Mouse (Mus musculus) spleen, postnatal 36 days (tissue): ENCODE results near the gene Prkci.

Source experiments
- DNase-seq, 2 experiments: peaks; one replicate each; pipeline ENCODE4 v3.0.0; 2022; ENCODE audit warnings: low spot score in 2 of 2, mixed read lengths in 1 of 2

The Prkci gene

GRCm38 (mm10) chr3:31083507-31084245 lies 88.1 kb downstream of the Prkci start:
- peak; percentile 57 to 69 for DNase-seq

DNA sequence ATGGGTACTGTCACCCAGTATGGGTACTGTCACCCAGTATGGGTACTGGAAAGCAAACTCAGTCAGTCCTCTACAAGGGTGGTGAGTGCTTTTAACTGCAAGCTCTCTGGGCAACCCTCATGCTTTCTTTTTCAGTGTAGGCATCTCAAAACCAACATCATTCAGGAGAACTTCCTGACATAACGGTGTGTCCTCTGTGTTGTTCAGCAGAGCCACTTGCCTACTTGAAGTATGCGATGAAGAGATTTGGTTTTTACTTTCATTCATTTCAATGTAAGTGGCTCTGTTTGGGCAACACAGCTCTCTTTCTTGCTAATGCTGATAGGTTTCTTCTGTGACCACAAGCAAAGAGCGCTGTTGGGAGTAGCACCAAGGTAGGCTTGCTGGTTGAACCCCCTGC lies 89.5 kb downstream of the Prkci start:
- DNase-seq: no peak

DNA sequence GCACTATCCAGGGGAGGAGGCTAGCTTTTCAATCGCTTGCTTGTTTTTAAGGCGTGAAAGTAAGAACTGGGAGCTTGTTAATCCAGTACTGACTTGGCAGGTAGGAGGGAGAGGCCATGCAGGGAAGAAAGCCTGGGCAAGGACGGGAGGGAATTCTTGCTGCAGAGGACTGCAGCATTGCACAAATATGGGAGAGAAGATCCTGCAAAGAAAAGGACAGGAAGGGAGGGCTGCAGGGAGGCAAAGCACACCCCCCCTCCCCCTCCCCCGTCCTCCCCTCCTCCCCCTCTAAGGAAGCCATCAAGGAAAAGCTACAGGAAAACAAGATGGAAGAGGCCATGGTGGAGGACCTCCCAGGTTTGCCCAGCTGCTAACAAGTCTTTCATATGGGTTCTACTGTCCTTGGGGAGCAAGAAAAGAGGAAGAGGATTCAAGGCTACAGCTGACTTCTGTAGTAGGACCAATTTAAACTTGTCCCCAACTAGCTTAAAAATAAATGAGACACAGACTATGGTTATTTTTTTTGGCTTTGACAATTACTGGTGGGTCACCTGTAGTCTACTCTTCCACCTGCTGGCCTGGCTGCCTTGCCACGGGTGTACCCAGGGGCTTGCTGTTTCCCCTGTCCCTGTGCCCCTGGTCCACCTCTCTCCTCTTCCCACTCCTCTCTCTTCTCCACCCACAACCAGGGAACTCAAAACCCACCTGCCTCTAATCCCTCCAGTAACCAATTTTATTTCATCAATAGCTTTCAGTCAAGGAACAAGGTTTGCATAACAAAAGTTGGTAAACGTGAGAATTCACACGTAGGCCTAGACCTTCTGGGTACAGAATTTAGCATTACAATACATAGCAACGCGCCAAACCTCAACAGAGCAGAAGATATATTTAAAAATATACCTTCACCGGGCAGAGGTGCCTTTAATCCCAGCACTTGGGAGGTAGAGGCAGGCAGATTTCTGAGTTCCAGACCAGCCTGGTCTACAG lies 93.5 kb downstream of the Prkci start:
- DNase-seq: no peak

- DNase-seq: peak; percentile 65 to 70
Observed at GRCm38 (mm10) chr3:31089956-31090355, 94.4 kb downstream of the Prkci start.

DNA sequence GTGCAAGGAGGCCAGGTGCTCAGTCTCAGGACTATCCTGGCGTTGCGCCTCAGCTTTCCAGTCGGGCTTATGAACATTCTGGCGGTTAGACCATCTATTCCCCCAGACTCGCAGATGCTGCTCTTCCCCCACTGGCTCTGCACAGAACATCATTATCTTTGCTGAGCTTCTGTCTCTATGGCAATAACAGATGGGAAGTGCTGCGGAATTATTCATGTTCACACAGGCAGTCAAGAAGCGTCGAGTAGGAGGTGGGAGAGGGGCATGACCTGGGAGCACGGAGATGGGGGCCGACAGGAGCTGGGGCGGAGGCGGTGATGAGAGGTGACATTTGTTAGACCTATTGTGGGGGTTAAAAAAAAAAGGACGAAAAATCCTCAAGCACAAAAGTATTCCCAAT lies 97.6 kb downstream of the Prkci start:
- DNase-seq: peak; percentile 15 to 34

DNA sequence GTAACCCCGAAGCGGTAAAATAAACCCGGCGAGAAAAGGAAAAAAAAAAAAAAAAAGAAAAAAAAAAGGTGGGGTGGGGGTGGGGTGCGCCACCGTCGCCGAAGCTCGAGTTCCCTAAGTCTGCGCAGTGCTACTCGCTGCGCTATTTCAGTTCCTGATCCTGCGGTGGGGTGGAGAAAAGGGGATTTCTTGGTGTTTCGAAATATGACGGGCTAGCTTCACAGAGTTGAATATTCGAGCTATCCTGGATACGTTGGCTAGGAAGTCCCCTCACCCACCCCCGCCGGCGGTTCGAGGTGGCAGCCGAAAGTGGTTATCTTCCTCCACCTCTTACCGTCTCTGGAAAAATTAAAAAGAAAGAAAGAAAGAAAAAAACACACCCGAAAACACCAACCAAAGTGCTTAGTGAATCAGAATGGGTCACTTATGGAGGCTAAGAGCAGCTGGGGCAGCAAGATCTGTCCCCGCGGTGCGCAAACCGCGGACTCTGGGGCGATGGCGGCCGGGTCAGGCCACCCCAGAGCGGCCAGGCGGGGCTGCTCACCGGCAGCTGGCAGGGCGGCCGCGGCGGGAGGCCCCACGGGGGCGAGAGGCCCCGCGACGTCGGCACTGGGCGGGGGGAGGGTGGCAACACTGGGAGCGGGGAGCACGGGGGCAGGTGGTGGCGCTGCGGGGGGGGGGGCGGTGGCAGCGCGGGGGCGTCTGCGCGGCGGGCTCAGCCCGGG lies 98.2 kb downstream of the Prkci start:
- DNase-seq: peak; percentile 78 to 83

DNA sequence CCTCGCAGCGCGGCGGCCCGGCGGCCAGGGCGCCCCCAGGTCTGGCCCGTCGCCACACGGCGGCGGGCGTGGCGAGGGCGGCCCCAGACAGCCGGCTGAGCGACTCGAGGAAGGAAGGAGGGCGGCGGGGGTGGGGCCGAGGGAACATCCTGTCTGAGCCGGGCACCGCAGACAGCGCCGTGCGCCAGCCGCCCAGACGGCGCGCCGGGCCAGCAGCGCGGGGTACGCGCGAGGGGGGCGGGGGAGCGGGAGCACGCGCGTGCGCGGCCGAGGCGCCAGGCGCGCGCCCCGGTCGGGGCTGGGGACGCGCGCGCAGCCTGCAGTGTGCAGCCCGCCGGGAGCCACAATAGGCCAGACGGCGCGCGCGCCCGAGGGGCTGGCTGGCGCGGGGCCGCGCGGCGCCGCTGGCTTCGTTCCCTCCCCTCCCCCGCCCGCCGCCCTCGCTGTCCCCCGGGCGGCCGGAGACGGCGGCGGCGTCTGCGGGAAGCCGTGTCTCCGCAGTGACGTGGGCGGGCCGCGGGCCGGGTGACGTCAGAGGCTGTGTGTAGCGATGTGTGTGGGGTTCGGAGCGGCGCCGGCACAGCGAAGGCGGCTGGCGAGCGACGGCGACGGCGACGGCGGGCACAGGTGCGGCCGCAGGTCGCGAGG lies 99.1 kb downstream of the Prkci start, which contains the start of gene Skil:
Gene Skil (plus strand): TSS at position 528 of the 648 bp plus-strand sequence.
- peak; percentile 94 for DNase-seq

DNA sequence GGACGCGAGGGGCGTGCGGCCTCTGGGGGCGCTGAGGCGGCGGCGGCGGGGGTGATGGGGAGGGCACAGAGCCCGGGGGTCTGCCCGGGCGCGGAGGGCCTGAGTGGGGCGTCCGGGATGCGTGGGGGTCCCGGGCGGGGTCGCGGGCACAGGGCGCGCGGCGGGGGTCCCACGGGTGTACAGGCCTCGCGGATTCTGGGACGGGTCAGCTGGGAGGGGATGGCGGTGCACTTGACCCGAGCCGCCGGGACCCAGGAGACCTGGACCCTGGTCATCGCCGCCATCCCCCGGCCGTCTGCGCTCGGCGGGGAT lies 99.6 kb downstream of the Prkci start:
- no peak for DNase-seq

DNA sequence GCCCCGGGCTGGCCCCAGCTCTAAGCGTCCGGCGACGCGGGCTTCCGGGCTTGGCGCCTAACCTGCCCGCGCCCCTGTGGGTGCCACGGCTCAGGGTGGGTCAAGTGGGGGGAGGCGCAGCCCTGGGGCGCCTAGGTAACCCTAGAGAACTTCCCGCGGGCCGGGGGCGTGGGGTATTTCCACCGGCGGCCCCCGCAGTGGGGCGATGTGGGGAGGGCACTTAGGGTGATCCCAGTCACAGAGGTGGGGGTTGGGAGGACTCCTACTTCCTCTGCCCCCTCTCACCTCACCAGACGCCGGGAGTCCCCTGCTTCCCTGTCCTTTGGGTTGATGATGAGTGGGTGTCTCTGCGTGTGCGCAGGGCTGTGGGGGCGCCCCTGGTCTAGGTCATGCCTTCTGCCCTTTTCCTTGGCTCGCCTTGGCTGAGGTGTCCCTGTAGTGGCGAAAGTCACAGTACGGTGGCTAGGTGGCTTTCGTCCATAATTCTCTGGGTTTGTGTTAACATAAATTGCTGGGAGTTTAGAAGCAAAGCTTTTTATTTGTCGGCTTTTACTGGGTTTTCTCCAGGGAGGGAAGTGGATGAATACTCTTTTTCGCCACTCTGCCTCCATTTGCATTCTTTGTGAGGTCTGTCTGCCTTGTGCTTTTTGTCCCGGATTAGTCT lies 100.1 kb downstream of the Prkci start:
- DNase-seq: peak; percentile 52 to 57

DNA sequence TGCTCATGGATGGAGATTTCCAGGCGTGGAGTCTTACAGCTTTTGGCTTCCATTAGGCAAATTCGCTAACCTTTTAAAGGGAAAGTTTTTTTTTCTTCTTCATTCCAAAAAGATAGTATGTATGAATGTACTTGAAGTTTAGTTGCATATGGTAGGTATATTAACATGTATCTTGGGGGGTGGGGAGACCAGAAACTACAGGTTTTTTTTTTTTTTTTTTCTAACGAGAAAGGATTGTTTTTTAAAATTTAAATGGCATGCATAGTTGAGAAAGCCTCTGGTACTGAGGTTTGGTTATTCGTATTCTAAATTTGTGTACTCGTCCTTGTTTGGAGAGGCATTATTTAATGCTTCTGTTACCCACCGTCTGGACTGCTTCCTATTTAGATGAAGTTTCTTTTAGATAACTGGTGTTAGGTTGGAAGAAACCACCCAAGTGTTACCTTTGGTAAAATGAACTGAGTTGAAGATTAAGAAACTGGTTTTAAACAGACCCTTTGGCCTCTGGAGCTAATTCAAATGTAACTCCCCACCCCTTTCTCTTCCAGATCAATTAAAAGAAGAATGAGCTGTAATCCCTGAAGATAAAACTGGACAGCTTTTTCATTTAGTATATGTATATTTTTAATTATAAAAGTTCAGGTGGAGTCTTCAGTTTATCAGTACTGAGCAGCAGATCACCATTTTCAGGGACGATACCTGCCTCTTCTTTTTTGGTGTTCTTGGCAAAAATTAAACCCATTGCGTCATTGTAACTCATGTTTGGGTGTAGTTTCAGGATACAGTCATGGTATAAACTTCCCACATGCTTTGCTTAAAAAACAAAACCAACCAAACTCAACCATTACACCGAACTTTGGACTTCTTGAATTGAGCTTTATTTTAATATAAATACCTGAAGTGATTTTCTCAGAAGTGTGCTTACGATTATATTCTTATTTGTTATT lies 100.9 kb downstream of the Prkci start:
- no peak for DNase-seq

DNA sequence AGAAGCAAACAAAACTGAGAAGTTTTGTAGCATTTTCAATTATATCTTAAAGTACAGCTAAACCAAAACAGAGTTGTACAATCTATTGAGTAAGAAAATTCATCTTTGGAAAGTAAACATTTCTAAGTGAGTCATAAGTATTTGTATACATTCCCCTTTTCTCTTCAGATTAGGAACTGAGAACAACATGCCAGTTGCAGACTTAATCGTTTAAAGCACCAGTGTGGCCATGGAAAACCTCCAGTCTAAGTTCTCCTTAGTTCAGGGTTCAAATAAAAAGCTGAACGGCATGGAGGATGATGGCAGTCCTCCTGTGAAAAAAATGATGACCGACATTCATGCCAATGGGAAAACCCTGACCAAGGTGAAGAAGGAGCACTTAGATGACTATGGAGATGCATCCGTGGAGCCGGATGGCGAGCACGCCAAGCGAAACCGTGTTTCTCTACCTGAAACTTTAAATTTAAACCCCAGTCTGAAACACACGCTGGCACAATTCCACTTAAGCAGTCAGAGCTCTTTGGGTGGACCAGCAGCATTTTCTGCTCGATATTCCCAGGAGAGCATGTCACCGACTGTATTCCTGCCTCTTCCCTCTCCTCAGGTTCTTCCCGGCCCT lies 101.7 kb downstream of the Prkci start:
- no peak for DNase-seq

DNA sequence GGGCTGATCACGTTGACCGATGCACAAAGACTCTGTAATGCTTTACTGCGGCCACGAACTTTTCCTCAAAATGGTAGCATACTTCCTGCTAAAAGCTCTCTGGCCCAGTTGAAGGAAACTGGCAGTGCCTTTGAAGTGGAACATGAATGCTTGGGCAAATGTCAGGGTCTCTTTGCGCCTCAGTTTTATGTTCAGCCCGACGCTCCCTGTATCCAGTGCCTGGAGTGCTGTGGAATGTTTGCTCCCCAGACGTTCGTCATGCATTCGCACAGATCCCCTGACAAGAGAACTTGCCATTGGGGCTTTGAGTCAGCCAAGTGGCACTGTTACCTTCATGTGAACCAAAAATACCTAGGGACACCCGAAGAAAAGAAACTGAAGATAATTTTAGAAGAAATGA lies 102.4 kb downstream of the Prkci start:
- no peak for DNase-seq

DNA sequence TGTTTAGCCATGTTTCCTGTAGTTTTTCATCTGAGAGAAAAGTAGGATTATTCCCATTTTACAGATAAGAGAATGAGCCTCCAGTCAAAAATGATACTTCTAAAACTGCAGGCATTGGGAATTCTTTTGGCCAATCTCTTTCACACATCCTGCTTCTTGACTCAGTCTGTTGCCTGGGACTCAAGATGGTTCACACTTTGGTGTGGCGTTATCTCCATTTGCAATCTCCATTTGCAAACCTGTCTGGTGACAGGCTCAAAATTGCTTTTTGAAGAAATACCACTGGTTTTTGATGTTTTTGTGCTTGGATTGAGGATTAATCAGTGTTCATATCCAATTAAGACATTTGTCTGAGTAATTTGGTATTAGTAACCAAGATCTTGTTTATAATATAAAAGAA lies 103.0 kb downstream of the Prkci start:
- no peak for DNase-seq

- no peak for DNase-seq
Observed at GRCm38 (mm10) chr3:31100026-31100425, 104.5 kb downstream of the Prkci start.

DNA sequence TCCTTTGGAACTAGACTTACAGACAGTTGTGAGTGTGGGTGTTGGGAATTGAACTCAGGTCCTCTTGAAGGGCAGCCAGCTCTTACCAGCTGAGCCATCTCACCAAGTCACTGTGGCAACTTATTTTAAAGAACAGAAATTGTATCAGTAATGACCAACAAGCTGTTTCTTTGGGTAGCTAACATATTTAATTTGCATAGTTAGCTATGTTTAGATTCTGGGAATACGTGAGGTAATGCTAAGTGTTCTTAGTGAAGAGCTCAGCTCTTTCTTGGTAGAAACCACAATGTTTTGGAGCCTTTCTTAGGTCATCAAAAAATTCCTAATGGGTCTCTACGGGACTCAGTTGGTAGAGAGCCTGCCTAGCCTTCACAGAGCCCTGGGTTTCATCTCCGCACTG lies 105.3 kb downstream of the Prkci start:
- DNase-seq: no peak
